Mouse (Mus musculus) midbrain, postnatal 0 days (tissue): ENCODE results near the gene Plscr2. TPM values are rescaled to one million over a fixed set of nuclear protein-coding genes. Genes with fewer than 3 reads are reported as not detected.

Experiments used
- ATAC-seq: fragments of 200-750 bp; cut with Nextera tagmentation; 2 replicates; pipeline ENCODE4 v1.8.0; 2017; ENCODE audit warnings: moderate number of reproducible peaks, mild to moderate bottlenecking, moderate TSS enrichment, moderate library complexity; ENCODE audit not compliant: low FRiP score
- DNase-seq: peaks from one replicate; pipeline ENCODE4 v3.0.0-alpha.2; 2015; ENCODE audit warnings: low spot score
- H3K27ac ChIP-seq: fragments of 300-500 bp; sonication (generic); 2 replicates; pipeline ENCODE4 v1.5.1; 2014; ENCODE audit warnings: low read depth, mild to moderate bottlenecking, low read length, mixed read lengths
- H3K27me3 ChIP-seq: fragments of 300-500 bp; sonication (generic); 2 replicates; pipeline ENCODE4 v1.6.1; 2014; ENCODE audit warnings: low read length, control low read depth, mixed read lengths; ENCODE audit not compliant: insufficient read depth
- H3K36me3 ChIP-seq: fragments of 300-500 bp; sonication (generic); 2 replicates; pipeline ENCODE4 v1.6.1; 2014; ENCODE audit warnings: low read length, control low read depth, mixed read lengths; ENCODE audit not compliant: insufficient read depth
- H3K4me1 ChIP-seq: fragments of 300-500 bp; sonication (generic); 2 replicates; pipeline ENCODE4 v1.6.1; 2014; ENCODE audit warnings: mild to moderate bottlenecking, control low read depth, antibody characterized with exemption, low read length, mixed read lengths; ENCODE audit not compliant: insufficient read depth
- H3K4me2 ChIP-seq: fragments of 300-500 bp; sonication (generic); 2 replicates; pipeline ENCODE4 v1.6.1; 2014; ENCODE audit warnings: low read depth, mild to moderate bottlenecking, low read length, mixed read lengths; ENCODE audit not compliant: poor library complexity, severe bottlenecking
- H3K4me3 ChIP-seq: fragments of 300-500 bp; sonication (generic); 2 replicates; pipeline ENCODE4 v1.5.1; 2014; ENCODE audit warnings: low read depth, mild to moderate bottlenecking, low read length, moderate library complexity
- H3K9ac ChIP-seq: fragments of 300-500 bp; sonication (generic); replicated peaks from 2 replicates; pipeline ENCODE4 v1.6.1; 2014; ENCODE audit warnings: mild to moderate bottlenecking, low read length, moderate library complexity, mixed read lengths; ENCODE audit not compliant: poor library complexity, severe bottlenecking
- H3K9me3 ChIP-seq: fragments of 300-500 bp; sonication (generic); 2 replicates; pipeline ENCODE4 v1.6.1; 2016; ENCODE audit warnings: low read length, control low read depth
- CTCF ChIP-seq: IDR thresholded peaks from 2 replicates; pipeline ENCODE4 v1.5.1; 2016; ENCODE audit warnings: antibody characterized with exemption, mild to moderate bottlenecking
- WGBS: fragments of 180-500 bp; shearing (Covaris S2); extraction: QIAGEN DNeasy Blood & Tissue Kit; methylation state at CpG from one replicate; pipeline ENCODE4 v1.1.7; 2014; 5-methylcytosine and 5-hydroxymethylcytosine counted together
- polyA plus RNA-seq: library from polyadenylated mRNA; unstranded; fragments of >200 nt; fragmentation: Nextera tagmentation; extraction: Ambion mirVana; gene quantifications from 2 replicates; pipeline ENCODE4 v1.2.1, GENCODE M21; 2015
- total RNA-seq: library from RNA; depleted of rRNA; stranded (reverse); fragments of >200 nt; gene quantifications from 2 replicates; pipeline ENCODE4 v1.2.3, GENCODE M21; 2014; rRNA removed

The Plscr2 gene
- 1.9 TPM in 2 replicates for total RNA-seq
- polyA plus RNA-seq, result 1.5 and 1.8 TPM in 2 replicates

DNA sequence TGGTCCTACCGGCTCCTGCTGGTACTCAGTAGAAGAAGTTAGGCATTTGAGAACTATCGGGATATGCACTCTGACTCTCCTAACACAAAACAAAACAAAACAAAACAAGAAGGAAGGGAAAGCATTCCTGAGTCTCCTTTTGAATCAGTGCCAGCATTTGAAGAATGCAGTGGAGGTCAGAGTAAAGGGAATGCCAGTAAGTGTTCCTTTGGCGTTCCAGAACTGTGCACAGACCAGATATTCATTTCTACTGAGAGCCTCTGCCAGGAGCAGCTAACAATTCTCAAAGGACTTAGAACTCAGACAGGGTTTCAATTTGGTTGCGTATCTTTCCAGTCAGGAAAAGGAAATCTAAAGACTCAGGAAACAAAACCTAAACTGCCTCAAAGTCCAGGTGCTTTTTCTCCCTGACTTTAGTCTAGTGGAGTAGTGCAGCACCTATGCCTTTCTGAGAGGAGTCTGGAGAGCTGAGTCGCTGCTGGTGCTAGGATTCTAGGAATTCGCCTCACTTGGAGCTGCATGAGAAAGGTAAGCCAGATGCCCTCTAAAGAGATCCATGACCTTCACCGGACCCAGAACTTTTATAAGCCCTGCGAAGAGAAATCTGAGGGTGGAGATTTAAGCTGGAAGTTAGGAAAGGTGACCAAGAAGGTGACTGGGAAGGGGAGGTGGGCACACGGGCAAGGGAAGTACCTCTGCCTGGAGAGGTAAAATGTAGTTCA is at the start of gene Plscr2:
Gene Plscr2 (plus strand): TSS at position 117 of the 722 bp plus-strand sequence.
- Histone ChIP-seq H3K4me3 (no peak within 1 kb of the TSS), H3K4me1 (no peaks in the 10 kb centered on the region), H3K4me2 (no peak within 1 kb of the TSS), H3K27ac (no peak within 1 kb of the TSS), H3K9me3 (no peaks in the 10 kb centered on the region), H3K9ac (no peak within 1 kb of the TSS), H3K27me3 (no peaks in the 10 kb centered on the region), H3K36me3 (no peaks in the 10 kb centered on the region)
- ATAC-seq (no peak), DNase-seq (no peak)
- 73% methylated on average over 9 of the region's 9 CpGs for WGBS
- no peak for TF ChIP-seq CTCF

DNA sequence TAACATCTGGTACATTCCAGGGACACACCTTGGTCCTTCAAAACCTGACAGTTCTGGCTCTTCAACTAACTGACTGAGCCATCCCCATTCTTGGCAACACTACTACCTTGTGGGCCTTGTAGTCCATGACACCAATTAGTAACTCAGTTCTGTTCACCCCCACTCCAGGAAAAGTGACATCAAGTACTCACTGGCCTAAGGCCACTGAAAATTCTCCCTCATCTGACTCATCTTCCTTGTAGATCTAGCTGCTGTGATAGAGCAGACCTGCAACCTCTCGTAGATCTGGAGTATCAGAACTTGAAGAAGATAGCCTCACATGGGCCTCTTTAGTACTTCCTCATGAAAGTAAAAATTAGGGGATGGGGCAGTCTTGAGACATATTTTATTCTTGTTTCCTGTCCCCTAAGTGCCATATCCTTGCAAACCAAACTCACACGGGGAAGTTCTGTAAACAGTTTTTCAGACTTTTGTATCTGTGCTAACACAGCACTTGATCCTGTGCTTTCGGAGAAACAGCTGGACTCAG is 49.2 kb upstream of the Plscr2 start:
- H3K36me3 ChIP-seq, result no peaks in the 10 kb centered on the region
- no peaks in the 10 kb centered on the region for H3K9me3 ChIP-seq
- no peaks in the 10 kb centered on the region for H3K4me1 ChIP-seq
- no peak overlapping the region for H3K4me3 ChIP-seq
- H3K4me2 ChIP-seq, result no peak overlapping the region
- no peak overlapping the region for H3K27ac ChIP-seq
- ATAC-seq, result no peak
- WGBS, result 88% methylated on average over 3 of the region's 3 CpGs
- H3K27me3 ChIP-seq, result no peaks in the 10 kb centered on the region
- DNase-seq, result no peak
- TF ChIP-seq CTCF, result no peak
- no peak overlapping the region for H3K9ac ChIP-seq

DNA sequence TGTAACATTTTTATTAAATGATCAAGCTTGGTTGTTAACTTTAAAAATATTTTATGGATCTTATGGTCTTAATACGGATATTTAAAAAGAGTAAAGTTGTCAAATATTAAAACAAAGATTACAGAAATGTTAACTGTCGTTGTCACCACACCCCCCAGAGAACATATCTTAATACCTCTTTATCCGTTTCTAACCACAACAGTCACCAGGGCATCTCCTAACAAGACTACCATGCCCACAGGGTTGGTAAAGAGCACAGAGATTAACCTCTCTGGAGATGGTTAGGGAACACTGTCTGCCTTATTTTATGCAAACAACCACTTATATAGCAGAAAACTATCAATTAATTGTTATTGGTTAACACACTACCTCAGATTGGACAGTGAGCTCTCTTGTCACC is 48.6 kb upstream of the Plscr2 start:
- no peaks in the 10 kb centered on the region for H3K9me3 ChIP-seq
- ATAC-seq (no peak), DNase-seq (no peak)
- no peak overlapping the region for H3K4me3 ChIP-seq
- no peaks in the 10 kb centered on the region for H3K4me1 ChIP-seq
- H3K27me3 ChIP-seq, result no peaks in the 10 kb centered on the region
- H3K9ac ChIP-seq, result no peak overlapping the region
- no peak overlapping the region for H3K27ac ChIP-seq
- TF ChIP-seq CTCF, result no peak
- no peak overlapping the region for H3K4me2 ChIP-seq
- whole genome bisulfite sequencing, result 84% methylated on average over 3 of the region's 3 CpGs
- H3K36me3 ChIP-seq, result no peaks in the 10 kb centered on the region

DNA sequence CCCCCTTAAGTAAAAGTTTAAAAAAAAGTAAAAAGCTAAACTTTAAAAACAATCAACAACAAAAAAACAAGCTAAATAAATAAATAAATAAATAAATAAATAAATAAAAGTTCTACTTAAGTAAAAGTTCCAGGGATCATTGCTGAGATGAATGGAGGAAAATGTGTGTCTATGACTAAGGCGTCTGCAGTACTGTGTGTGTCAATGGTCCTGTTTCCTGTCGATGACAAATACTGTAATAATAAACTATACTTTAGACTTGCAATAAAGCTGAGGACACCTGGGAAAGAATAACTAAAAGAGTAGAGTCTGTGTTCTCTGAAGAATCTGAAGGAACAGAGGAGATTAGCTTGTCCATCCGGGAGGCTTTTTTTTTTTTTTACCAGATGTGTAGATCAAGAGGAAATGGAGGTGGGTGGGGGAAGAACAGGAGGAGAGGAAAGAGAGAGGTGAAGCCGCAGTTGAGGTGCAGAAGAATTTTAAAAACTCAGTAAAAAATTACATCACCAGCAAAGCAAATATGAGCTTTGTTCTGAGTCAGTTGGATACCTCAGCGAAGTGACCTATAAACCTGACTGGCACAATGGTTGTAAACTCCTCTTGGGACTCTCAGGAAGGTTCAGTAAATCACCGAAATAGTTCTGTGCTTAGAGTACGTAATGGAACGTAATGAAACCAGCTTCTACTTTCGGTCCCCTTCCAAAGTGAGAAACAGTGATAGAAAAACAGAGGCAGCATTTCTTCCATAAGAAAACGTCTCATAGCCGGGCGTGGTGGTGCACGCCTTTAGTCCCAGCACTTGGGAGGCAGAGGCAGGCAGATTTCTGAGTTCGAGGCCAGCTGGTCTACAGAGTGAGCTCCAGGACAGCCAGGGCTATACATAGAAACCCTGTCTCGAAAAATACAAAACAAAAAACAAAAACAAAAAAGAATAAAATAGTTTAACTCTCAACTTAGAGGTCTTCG is 46.3 kb upstream of the Plscr2 start:
- Histone ChIP-seq H3K9me3 (no peaks in the 10 kb centered on the region), H3K4me1 (no peaks in the 10 kb centered on the region), H3K4me3 (no peak overlapping the region), H3K27ac (no peak overlapping the region), H3K36me3 (no peaks in the 10 kb centered on the region), H3K27me3 (no peaks in the 10 kb centered on the region), H3K4me2 (no peak overlapping the region), H3K9ac (no peak overlapping the region)
- 93% methylated on average over 16 of the region's 16 CpGs for WGBS
- TF ChIP-seq CTCF, result no peak
- ATAC-seq (no peak), DNase-seq (no peak)

DNA sequence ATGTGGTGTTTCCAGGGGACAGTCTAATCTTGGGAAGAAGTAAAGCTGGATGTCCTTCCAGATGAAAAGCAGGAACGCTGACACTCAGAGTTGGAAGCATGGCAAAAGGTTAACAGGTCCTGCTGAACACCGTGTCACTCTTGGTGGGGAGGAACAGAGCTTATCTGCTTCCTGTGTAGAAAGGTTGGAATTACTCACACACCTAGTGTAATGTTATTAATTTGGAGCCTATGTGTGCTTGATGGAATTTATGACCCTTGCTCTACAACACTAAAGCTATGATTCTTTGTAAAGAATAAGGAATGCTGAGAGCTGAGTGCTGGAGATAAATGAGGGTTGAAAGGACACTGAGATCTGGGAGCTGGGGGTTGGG is 45.6 kb upstream of the Plscr2 start:
- H3K9ac ChIP-seq, result no peak overlapping the region
- no peak overlapping the region for H3K4me2 ChIP-seq
- ATAC-seq (no peak), DNase-seq (no peak)
- no peak overlapping the region for H3K4me3 ChIP-seq
- TF ChIP-seq CTCF, result no peak
- no peaks in the 10 kb centered on the region for H3K9me3 ChIP-seq
- H3K4me1 ChIP-seq, result no peaks in the 10 kb centered on the region
- H3K27me3 ChIP-seq, result no peaks in the 10 kb centered on the region
- H3K27ac ChIP-seq, result no peak overlapping the region
- H3K36me3 ChIP-seq, result no peaks in the 10 kb centered on the region
- WGBS, result 84% methylated on average over 2 of the region's 2 CpGs
